Mouse (Mus musculus) monocyte, adult 2 months (primary cell): ENCODE data around the gene Tollip.
"Not testable (repeated sequence)": the region's sequence is repeated elsewhere in the genome, so short reads cannot be mapped to it uniquely, and the experiment has no call there.

Experiments used
- DNase-seq, 2 experiments: peaks; one replicate each; pipeline ENCODE4 v3.0.0; 2022; ENCODE audit warnings: low spot score in 2 of 2, low read depth in 1 of 2

Gene Tollip

DNA sequence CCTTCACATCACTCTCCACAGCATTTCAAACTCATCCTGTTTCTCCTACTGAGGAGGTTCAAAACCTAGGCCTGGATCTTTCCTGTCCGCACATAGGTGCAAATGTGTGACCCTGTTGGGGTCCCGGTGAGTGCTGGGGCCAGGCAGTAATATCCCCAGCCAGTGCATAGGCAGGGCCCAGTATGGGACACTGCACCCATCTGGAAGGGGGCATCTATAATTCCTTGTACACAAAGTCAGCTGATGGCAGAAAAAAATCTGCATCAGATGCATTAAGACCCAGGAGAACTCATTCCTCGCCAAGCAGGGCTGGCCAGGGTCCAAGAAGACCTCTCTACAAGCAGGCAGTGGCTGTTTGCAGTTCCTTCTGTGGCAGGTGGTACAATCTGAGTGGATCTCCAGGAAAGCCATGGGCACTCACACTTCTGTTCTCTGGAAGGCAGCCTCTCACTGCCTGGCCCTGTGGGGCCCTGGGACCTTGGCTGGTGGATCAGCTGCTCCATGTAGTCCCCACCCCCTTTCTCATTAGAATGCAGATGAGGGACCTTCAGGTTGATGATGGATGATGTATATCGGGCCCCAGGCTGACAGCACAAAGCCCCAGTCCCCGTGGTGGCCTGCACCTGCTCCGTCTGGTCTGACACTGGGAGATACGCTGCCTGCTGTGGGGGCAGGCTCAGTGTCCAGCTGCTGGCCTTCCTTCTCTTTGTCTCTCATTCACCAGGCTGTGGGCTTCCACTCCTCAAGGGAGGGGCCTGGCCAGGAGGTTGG lies 16.0 kb upstream of the Tollip start:
- no peak for DNase-seq

DNA sequence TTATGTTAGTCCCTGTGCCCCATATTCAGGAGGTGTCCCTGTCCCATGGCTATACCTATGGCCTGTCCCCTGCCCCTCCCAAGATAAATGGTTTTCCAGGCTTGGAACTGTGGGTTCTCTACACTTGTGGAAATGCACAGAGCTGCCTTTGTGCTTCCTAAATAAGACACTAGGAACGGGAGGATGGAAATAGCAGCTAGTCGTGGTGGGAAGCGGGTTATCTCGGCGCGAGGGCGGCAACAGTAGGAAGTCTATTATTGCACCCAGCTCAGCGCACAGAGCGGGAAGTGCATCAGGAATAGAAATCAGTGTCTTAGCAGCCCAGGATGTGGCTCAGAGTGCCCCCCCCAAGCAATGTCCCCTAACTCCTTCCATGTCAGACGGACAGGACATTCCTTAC lies 10.3 kb upstream of the Tollip start:
- DNase-seq: no peak

GRCm38 (mm10) chr7:141924917-141925316 lies 6.6 kb upstream of the Tollip start:
- peak in 1 of 2 experiments; percentile 29 for DNase-seq

GRCm38 (mm10) chr7:141924121-141924520 lies 5.8 kb upstream of the Tollip start:
- not testable (repeated sequence) for DNase-seq

DNA sequence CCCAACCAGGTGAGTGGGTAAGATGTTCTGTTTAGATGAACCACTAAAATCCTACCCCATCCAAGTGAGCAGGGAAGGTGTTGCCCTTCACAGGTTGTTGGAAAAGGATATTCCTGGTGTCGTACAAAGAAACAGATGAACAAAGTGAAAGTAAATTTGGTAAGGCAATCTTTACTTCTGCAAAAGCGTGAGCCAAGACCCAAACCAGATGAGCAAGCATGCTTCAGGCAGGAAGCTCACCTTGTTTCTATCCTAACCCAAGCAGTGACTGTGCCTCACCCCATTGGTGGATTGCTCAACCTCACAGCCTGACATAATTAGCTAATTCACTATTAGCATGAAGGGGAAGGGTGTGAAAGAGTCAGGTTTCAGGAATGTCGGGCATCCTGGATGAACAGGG lies 7.0 kb downstream of the Tollip start:
- DNase-seq: peak in 1 of 2 experiments; percentile 4

- DNase-seq: no peak
These were observed 9.7 kb downstream of the Tollip start for GRCm38 (mm10) chr7:141908591-141908990.

- no peak for DNase-seq
These were observed 15.5 kb downstream of the Tollip start for GRCm38 (mm10) chr7:141902791-141903190.

DNA sequence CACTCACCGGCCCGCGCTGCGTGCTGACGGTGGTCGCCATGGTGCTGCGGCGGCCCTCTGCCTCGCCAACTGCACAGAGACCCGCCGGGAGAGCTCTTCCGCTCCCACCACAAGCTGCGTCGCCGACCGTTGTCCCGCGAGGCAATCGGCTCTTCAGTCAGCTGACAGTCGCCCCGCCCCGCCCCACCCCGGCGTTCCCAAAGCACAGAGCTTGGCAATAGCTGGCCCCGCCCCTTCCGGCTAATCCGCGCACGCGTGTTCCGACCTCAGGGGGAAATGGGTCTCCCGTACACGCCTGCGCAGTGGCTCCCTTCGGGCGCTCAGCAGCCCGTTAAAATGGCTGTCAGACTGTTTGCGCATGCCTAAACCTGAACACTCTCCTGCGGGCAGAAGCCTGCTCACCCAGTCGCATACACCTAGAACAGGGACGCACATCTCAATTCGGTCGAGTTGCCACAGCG lies 16.0 kb downstream of the Tollip start:
- DNase-seq: peak; percentile 99

GRCm38 (mm10) chr7:141901825-141902224 lies 16.5 kb downstream of the Tollip start:
- peak; percentile 4 to 11 for DNase-seq

DNA sequence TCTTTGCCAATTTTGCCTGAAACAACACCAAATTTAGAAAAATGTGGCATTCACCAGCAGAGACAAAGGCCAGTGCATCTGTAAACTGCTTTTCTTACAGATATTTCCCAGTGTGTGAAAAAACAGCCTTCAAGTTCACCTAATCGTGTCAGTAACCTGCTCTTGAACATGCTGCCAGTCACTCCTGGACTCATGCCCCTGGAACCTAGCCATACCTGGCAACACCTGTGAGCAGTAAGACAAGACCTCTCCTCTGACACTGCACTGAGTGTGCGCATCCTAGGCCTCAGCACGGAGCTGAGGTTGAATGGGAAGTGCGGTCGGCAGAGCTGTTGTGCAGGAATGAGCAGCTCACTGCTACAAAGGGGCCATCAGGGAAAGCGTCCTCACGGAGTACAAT lies 26.2 kb downstream of the Tollip start:
- no peak for DNase-seq

- DNase-seq: no peak
These were observed 39.5 kb downstream of the Tollip start for GRCm38 (mm10) chr7:141878813-141879212.

DNA sequence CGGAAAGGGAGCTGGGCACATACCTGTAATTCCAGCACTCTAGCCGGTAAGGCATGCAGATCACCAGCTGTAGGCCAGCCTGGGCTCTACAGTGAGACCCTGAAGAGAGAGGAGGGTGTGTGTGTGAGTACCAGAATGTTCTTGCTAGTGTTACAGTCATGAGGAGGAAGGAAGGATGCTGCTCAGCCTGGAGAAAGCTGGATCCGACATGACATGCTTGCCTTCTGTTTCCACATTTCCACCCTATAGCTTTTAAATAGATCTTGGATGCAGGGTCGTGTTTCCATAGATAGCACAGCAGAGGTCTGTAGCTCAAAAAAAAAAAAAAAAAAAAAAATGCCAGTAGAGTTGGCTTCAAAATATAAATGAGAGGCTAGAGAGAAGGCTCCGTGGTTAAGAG lies 43.4 kb downstream of the Tollip start:
- DNase-seq: no peak

DNA sequence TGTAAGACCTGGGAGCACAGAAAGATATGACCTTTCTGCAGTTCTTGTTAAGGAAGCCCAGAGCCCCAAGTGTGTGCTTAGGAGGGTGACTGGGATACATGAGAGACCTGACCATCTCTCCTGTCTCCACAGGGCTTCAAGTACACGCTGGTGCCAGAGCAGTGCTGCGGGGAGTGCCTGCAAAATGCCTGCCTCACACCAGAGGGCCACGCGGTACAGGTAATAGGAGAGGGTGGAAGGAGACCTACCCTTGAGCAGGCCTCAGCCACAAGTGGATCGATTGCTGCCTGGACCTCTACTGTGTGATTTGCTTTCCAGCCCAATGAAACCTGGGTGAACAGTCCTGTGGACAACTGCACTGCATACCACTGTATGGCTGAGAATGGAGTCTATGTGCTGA lies 47.8 kb downstream of the Tollip start:
- no peak for DNase-seq

- no peak for DNase-seq
These were observed 48.7 kb downstream of the Tollip start for GRCm38 (mm10) chr7:141869644-141870043.

DNA sequence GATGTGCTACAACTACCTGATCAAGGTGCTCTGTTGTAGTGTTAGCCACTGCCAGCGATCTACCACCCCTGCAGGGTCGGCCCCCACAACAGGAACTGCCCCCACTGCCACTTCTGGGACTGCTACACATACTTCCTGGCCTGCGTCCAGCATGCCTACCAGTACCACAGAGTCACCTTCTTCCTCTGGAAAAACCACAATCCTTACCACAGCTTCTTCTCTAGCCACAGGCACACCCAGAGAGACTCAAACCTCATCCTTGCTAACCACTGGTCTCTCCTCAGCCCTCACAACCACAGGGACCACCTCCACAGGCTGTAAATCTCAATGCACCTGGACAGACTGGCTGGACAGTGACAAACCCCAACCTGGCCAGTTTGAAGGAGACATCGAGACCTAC lies 57.3 kb downstream of the Tollip start:
- no peak for DNase-seq

GRCm38 (mm10) chr7:141840354-141840753 lies 78.0 kb downstream of the Tollip start:
- DNase-seq: no peak

DNA sequence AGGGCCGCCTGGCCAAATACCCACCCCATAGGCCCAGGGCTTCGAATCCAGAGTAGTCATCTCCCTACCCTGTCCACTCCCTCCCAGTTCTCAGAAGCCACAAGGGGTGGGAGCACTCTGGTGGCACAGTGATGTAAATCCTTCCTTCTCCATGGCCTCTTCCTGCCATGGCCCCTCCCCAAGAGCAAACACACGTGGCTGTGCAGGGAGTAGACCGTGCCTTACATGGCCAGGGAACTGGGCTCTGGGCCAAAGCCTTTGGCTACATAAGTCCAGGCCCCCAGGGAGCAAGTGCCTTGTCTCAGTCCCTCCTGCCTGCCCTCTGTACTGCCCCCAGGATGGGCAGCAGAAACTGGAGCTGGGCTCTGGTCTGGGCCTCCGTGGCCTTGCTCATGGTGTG lies 79.5 kb downstream of the Tollip start, which contains the start of gene Muc5b:
Gene Muc5b, plus strand, starts transcription at position 292 of the 400 bp plus-strand sequence.
- no peak for DNase-seq

DNA sequence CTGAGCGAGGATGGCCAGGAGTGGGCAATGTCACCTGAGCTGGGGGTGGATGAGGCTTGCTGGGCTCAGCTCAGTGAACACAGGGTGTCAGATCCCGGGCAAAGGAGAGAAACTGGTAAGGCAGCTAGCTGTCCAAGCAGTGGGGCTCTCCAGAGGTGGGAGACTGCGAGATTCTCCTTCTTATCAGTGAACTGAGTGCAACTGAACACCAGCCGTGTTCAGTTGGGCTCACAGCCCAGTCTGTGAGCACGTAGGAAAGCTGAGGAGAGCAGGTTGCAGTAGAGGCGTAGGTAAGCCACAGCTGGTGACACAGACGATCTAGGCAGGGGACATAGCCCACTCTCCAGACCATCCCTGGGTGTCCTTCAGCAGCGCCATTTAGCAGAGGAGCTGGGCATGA lies 81.9 kb downstream of the Tollip start:
- no peak for DNase-seq

DNA sequence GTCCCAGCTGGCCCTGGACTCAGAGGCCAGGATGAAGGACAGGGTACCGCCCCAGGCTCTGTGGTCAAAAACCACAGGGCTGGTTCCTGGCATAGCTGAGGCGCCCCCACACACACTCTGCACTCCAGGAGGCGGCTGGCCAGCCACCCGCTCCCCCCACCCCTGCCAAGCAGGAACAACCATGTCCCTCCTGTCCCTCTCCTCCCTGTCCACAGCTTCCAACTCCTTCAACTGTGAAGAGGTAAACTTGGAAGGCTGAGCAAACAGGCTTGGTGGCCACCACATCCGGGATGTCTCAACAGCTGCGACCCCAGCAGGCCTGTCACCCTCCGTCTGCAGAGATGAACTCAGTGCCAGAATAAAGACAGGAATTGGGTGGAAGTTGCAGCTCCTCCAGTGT lies 82.4 kb downstream of the Tollip start:
- no peak for DNase-seq
